Mouse (Mus musculus) midbrain, embryonic 12.5 days (tissue): ENCODE results near the gene Gm7356. TPM values are rescaled to one million over a fixed set of nuclear protein-coding genes. Genes with fewer than 3 reads are reported as not detected.
"Not testable (repeated sequence)": the region's sequence is repeated elsewhere in the genome, so short reads cannot be mapped to it uniquely, and the experiment has no call there.

Source experiments
- ATAC-seq: fragments of 200-750 bp; cut with Nextera tagmentation; 2 replicates; pipeline ENCODE4 v1.8.0; 2017; ENCODE audit warnings: low read depth, moderate TSS enrichment, moderate library complexity; ENCODE audit not compliant: low FRiP score
- H3K27ac ChIP-seq: fragments of 300-500 bp; sonication (generic); replicated peaks from 2 replicates; pipeline ENCODE4 v1.5.1; 2016; ENCODE audit warnings: mild to moderate bottlenecking
- H3K27me3 ChIP-seq: fragments of 300-500 bp; sonication (generic); 2 replicates; pipeline ENCODE4 v1.6.1; 2016; ENCODE audit warnings: mild to moderate bottlenecking
- H3K36me3 ChIP-seq: fragments of 300-500 bp; sonication (generic); 2 replicates; pipeline ENCODE4 v1.6.1; 2016
- H3K4me1 ChIP-seq: fragments of 300-500 bp; sonication (generic); 2 replicates; pipeline ENCODE4 v1.6.1; 2016
- H3K4me2 ChIP-seq: fragments of 300-500 bp; sonication (generic); replicated peaks from 2 replicates; pipeline ENCODE4 v1.6.1; 2016; ENCODE audit warnings: mild to moderate bottlenecking, moderate library complexity
- H3K4me3 ChIP-seq: fragments of 300-500 bp; sonication (generic); 2 replicates; pipeline ENCODE4 v1.5.1; 2016; ENCODE audit warnings: mild to moderate bottlenecking
- H3K9ac ChIP-seq: fragments of 300-500 bp; sonication (generic); replicated peaks from 2 replicates; pipeline ENCODE4 v1.6.1; 2016; ENCODE audit warnings: mild to moderate bottlenecking, moderate library complexity
- H3K9me3 ChIP-seq: fragments of 300-500 bp; sonication (generic); 2 replicates; pipeline ENCODE4 v1.6.1; 2016; ENCODE audit warnings: mild to moderate bottlenecking
- WGBS: fragments of 180-500 bp; shearing (Covaris S2); methylation state at CpG from one replicate; pipeline ENCODE4 v1.1.7; 2016; 5-methylcytosine and 5-hydroxymethylcytosine counted together
- polyA plus RNA-seq: library from polyadenylated mRNA; unstranded; fragments of >200 nt; fragmentation: Nextera tagmentation; extraction: Ambion mirVana; gene quantifications from 2 replicates; pipeline ENCODE4 v1.2.1, GENCODE M21; 2016

The Gm7356 gene
- polyA plus RNA-seq = not detected in 2 replicates

DNA sequence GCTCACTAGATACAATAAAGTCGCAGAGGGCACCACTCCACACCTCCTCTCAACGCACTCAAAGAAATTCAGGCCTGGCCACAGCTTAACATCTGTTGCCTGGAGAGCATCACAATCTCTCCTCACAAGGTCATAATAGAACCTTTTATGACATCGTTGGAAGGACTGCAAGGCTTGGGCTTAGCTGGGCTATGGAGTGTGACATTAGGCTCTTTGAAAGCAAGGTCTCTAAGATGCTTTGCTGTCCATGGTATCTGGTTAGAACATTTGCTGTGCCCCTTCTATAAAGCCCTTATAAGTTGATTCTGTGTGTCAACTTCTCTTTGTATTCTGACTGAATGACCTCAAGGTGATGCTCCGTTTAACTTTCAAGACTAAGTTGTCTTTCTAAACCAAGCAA lies at the start of gene Gm7356:
Gene Gm7356 (minus strand): TSS at position 101 of the 400 bp plus-strand sequence.
- not testable (repeated sequence) for H3K9ac ChIP-seq, ATAC-seq, H3K36me3 ChIP-seq, H3K4me3 ChIP-seq, H3K27me3 ChIP-seq, H3K4me1 ChIP-seq, H3K27ac ChIP-seq, H3K4me2 ChIP-seq, H3K9me3 ChIP-seq
- 74% methylated on average over 4 of the region's 4 CpGs for WGBS

DNA sequence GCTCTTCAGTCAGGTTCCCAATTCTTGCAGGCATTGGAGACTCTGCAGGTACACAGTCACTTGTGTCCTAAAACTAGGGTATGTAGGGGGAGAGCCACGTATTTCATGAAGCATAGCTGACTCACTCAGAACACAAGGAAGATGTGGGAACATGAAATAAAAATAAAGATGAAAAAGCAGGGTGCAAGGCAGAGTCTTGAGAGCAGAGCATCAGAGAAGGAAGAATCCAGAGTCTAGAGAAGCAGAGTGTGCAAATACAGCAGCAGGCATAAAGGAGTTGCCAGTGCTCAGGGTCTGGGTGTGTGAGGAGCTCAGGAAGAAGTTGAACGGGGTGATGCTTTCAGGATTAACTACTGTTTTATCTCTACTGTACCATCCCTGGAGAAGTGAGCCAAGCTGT lies 38.4 kb upstream of the Gm7356 start:
- H3K4me1 ChIP-seq, H3K9me3 ChIP-seq, H3K36me3 ChIP-seq, H3K27ac ChIP-seq, H3K27me3 ChIP-seq, ATAC-seq, H3K4me3 ChIP-seq, H3K4me2 ChIP-seq, H3K9ac ChIP-seq: not testable (repeated sequence)
- 60% methylated on average over 1 of the region's 2 CpGs for WGBS

DNA sequence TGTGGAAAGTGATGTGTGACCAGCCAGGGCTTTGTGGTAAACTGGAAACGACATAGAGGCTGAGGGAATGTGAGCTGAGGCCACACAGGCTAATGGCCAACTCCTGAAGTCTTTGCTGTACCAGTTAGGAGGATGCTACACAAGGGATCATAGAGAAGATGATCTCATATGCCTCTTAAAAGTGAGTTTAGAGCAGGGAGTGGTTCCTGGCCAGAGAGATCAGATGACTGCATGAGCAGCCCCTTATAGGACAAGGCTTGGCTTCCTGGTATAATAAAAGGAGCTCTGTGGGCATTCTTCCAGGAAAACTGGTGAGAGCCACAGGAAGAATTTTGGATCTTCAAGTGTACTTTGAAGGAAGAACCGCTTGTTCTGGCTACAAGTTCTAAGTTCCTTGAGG lies 33.5 kb upstream of the Gm7356 start:
- 61% methylated on average over 1 of the region's 2 CpGs for WGBS
- not testable (repeated sequence) for H3K4me2 ChIP-seq, ATAC-seq

DNA sequence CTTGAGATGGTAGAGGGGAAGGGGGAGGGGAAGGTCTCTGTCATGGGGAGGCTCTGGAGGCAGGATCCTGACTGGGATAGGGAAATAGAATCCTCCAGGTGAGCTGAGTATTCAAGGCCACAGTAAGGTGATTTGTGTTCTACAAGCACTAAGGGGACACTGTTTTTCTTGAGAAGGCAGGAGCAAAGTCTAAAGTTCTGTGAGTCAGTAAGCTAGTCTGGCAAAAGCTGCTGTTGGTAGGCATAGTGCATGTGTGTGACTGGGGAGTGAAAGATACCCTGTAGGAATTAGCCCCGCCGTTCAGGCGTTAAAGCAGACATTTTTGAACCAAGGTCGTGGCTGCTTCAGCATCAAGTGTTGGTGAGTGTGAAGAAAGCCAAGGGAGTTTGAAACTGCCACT lies 32.6 kb upstream of the Gm7356 start:
- not testable (repeated sequence) for H3K27me3 ChIP-seq, H3K4me3 ChIP-seq, H3K4me1 ChIP-seq, H3K9me3 ChIP-seq, H3K27ac ChIP-seq, H3K36me3 ChIP-seq, ATAC-seq, H3K9ac ChIP-seq, H3K4me2 ChIP-seq
- 82% methylated on average over 4 of the region's 4 CpGs for WGBS

More for the DNA sequence above, 33.5 kb upstream of the Gm7356 start:
- H3K27ac ChIP-seq, H3K9ac ChIP-seq, H3K36me3 ChIP-seq, H3K27me3 ChIP-seq, H3K4me3 ChIP-seq, H3K9me3 ChIP-seq, H3K4me1 ChIP-seq: not testable (repeated sequence)

DNA sequence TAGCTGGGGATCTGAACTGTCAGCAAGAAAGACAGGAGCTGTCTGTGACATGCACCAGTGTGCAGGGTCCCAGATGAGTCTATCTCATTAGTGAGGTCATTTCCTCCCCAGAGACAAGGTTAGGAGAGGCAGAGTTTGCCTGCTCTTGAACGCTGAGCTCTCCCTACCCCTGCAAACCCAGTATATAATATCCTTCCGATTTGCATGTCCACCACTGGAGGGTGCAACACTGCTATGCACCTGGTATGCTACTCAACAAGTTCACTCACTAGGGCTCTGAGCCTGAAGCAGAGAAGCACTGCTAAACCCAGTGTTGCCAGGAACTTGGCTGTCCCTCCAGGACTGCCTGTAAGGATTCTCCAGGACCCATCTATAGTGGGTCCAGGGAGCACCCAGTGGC lies 10.1 kb downstream of the Gm7356 start:
- not testable (repeated sequence) for ATAC-seq, H3K9ac ChIP-seq, H3K4me1 ChIP-seq, H3K36me3 ChIP-seq, H3K4me2 ChIP-seq, H3K9me3 ChIP-seq, H3K27me3 ChIP-seq, H3K4me3 ChIP-seq, H3K27ac ChIP-seq
- WGBS = 73% methylated on average over 2 of the region's 2 CpGs

DNA sequence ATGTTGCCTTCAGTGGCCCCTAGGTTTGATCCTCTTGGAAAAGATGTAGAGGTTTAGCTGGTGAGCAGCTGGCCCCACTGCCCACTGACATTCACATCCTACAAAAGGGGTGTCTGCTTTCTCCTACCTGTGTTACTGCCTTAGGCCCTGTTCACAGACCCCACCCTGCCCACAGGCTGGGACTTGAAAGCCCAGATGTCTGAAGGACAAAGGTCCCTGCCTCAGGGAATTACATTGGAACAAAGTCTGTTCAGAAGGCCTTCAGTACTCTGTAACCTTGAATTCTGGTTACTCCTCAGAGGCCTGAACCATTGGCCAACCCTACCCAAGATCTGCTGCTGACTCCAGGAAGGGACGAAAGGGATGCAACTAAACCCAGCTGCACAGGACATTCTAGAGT lies 15.8 kb downstream of the Gm7356 start:
- Histone ChIP-seq H3K4me2 (no peak overlapping the region), H3K36me3 (no peaks in the 10 kb centered on the region), H3K9ac (no peak overlapping the region), H3K9me3 (no peaks in the 10 kb centered on the region), H3K4me1 (no peaks in the 10 kb centered on the region), H3K4me3 (no peak overlapping the region), H3K27me3 (no peaks in the 10 kb centered on the region), H3K27ac (no peak overlapping the region)
- no peak for ATAC-seq
- 90% methylated on average over 1 of the region's 1 CpGs for WGBS

DNA sequence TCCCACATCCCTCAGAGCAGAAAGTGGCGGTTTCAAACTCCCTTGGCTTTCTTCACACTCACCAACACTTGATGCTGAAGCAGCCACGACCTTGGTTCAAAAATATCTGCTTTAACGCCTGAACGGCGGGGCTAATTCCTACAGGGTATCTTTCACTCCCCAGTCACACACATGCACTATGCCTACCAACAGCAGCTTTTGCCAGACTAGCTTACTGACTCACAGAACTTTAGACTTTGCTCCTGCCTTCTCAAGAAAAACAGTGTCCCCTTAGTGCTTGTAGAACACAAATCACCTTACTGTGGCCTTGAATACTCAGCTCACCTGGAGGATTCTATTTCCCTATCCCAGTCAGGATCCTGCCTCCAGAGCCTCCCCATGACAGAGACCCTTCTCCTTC lies 32.7 kb downstream of the Gm7356 start:
- not testable (repeated sequence) for H3K9ac ChIP-seq, ATAC-seq, H3K27me3 ChIP-seq, H3K27ac ChIP-seq, H3K4me1 ChIP-seq, H3K4me3 ChIP-seq, H3K4me2 ChIP-seq, H3K36me3 ChIP-seq, H3K9me3 ChIP-seq
- 91% methylated on average over 5 of the region's 5 CpGs for WGBS

DNA sequence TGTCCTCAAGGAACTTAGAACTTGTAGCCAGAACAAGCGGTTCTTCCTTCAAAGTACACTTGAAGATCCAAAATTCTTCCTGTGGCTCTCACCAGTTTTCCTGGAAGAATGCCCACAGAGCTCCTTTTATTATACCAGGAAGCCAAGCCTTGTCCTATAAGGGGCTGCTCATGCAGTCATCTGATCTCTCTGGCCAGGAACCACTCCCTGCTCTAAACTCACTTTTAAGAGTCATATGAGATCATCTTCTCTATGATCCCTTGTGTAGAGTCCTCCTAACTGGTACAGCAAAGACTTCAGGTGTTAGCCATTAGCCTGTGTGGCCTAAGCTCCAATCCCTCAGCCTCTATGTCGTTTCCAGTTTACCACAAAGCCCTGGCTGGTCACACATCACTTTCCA lies 33.6 kb downstream of the Gm7356 start:
- ATAC-seq = not testable (repeated sequence)

DNA sequence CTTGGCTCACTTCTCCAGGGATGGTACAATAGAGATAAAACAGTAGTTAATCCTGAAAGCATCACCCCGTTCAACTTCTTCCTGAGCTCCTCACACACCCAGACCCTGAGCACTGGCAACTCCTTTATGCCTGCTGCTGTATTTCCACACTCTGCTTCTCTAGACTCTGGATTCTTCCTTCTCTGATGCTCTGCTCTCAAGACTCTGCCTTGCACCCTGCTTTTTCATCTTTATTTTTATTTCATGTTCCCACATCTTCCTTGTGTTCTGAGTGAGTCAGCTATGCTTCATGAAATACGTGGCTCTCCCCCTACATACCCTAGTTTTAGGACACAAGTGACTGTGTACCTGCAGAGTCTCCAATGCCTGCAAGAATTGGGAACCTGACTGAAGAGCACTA lies 38.5 kb downstream of the Gm7356 start:
- not testable (repeated sequence) for H3K9ac ChIP-seq, H3K9me3 ChIP-seq, H3K4me2 ChIP-seq, H3K4me3 ChIP-seq, ATAC-seq, H3K36me3 ChIP-seq, H3K27ac ChIP-seq, H3K4me1 ChIP-seq, H3K27me3 ChIP-seq
- 53% methylated on average over 1 of the region's 2 CpGs for WGBS

More for the DNA sequence above, 33.6 kb downstream of the Gm7356 start:
- not testable (repeated sequence) for H3K4me1 ChIP-seq, H3K4me2 ChIP-seq, H3K27me3 ChIP-seq, H3K9ac ChIP-seq, H3K36me3 ChIP-seq, H3K4me3 ChIP-seq, H3K27ac ChIP-seq, H3K9me3 ChIP-seq
- 68% methylated on average over 1 of the region's 2 CpGs for WGBS

DNA sequence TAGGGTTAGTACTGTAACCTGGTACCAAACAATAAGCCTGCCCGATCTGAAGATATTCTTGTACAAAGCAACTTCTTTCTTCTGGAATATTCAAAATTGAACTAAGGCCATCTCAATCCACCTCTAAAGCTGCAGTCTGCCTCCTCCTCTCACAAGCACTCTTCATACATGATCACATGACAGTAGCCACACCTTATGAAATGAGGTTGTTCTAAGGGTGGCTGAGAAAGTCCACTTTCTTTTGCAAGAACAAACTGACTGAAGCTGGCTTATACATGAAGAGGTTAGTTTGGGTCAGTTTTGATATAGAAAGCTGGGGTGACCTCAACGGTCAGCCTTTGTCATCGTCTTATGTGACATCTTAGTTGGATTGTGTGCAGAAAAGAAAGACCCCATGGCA lies 41.3 kb downstream of the Gm7356 start:
- 96% methylated on average over 3 of the region's 3 CpGs for WGBS
- not testable (repeated sequence) for H3K36me3 ChIP-seq, H3K4me1 ChIP-seq, H3K9me3 ChIP-seq, H3K9ac ChIP-seq, H3K4me2 ChIP-seq, H3K27me3 ChIP-seq, H3K27ac ChIP-seq, H3K4me3 ChIP-seq, ATAC-seq

DNA sequence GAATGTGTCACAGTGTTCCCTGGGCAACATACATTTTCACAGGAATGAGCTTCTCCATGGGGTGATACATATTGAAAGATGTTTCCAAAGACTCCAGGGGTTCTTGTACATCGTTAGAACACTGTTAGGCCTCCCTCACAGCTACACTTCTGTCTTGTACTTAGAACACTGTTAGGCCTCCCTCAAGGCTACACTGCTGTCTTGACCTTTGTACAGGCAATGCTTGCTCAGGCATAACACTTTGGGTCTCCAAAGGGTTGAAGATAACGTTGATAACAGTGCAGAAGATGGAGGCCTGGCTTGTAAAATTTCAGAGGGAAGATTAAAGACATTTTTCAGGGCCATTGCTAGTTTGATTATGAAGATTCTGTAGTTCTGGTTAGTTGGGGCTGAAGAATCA lies 45.4 kb downstream of the Gm7356 start:
- 57% methylated on average over 1 of the region's 2 CpGs for WGBS
- not testable (repeated sequence) for ATAC-seq

DNA sequence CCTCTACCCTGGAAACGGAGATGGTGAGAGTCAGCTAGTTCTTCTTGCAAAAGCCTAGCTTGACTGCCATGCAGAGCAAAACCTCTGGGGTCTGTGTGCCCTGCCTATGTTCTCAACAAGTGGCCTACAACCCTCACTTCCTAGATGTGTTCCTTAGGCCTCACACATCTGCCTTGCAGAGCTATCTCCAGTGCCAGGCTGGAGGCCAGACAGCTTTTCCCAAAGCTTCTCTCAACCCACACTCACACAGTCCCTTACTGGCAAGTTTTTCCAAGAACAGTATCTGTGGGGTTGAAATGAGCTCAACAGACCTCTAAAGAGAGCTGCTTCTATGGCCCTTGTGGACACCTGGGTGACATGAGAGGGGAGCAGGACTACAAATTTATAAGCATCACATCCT lies 51.9 kb downstream of the Gm7356 start:
- not testable (repeated sequence) for H3K9me3 ChIP-seq, H3K36me3 ChIP-seq, H3K4me1 ChIP-seq, H3K9ac ChIP-seq, H3K4me2 ChIP-seq, H3K4me3 ChIP-seq, H3K27ac ChIP-seq, H3K27me3 ChIP-seq, ATAC-seq
- WGBS = 79% methylated on average over 1 of the region's 1 CpGs

More for the DNA sequence above, 45.4 kb downstream of the Gm7356 start:
- H3K27ac ChIP-seq, H3K9ac ChIP-seq, H3K4me1 ChIP-seq, H3K9me3 ChIP-seq, H3K27me3 ChIP-seq, H3K36me3 ChIP-seq, H3K4me2 ChIP-seq, H3K4me3 ChIP-seq: not testable (repeated sequence)
